Mouse (Mus musculus) lung, adult 2 months (tissue): ENCODE results near the gene Usp35.

Experiments
- CTCF ChIP-seq: fragments of 200-500 bp; IDR thresholded peaks from 2 replicates; pipeline ENCODE4 v1.5.1; 2011; ENCODE audit warnings: mild to moderate bottlenecking, low read length, control low read depth; ENCODE audit not compliant: insufficient read depth
- POLR2A ChIP-seq: fragments of 200-500 bp; IDR thresholded peaks from 2 replicates; pipeline ENCODE4 v1.6.1; 2011; ENCODE audit warnings: low read depth, mild to moderate bottlenecking, control low read depth, low read length, borderline replicate concordance; ENCODE audit errors: extremely low read depth

DNA sequence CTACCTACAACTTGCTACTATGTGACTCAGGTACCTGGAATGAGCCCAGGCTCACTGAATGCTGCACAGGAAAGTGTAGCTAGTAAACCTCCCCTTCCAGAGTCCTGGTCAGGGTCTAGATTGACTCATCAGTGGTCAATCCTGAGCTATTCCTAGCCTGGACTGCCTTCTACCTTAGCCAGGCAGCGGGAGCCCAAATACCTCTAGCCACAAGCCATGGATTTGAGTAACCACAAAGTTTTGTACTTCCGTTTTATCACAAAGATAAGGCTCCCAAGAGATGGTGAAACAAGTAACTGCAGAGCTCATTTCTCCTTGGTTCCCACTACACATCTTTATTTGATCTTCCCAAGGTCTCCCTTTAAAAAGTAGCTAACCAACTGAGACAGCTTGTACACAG lies 30.9 kb downstream of the Usp35 start:
- TF ChIP-seq CTCF (no peak), POLR2A (no peak)
